Comparison of ENCODE assay signal across 8 mouse cellular contexts in genomic region chr5:21186821-21187220, GRCm38 (mm10). TPM values are rescaled to one million over a fixed set of nuclear protein-coding genes. Genes with fewer than 3 reads are reported as not detected.
A peak's percentile ranks its signal among the peaks of the same experiment; 100 is the strongest.
DNase-seq lines count a peak whose midpoint lies in the region; ATAC-seq lines count a peak whose summit lies in the region.

No protein-coding gene starts in this region.

- WGBS in forebrain, embryonic 11.5 days = 5% methylated on average over 4 of the region's 4 CpGs
- WGBS in liver, embryonic 15.5 days (ENCODE audit: insufficient replicate concordance) = 10% methylated on average over 4 of the region's 4 CpGs

- H3K4me1 ChIP-seq in erythroblast, embryonic 14.5 days (ENCODE audit: control insufficient read depth) = peaks cover 14% of the 10 kb centered on the region
- H3K4me1 ChIP-seq in forebrain, embryonic 11.5 days (replicated peaks; ENCODE audit: control insufficient read depth, insufficient read depth, low read length) = peaks cover 3% of the 10 kb centered on the region; the same call in 1 of the 2 replicates
- peaks cover 12% of the 10 kb centered on the region for H3K4me1 ChIP-seq in liver, embryonic 15.5 days (replicated peaks)

- H3K4me3 ChIP-seq in erythroblast, embryonic 14.5 days (replicated peaks) = peak overlapping the region; percentile 73
- peak overlapping the region; percentile 49 for H3K4me3 ChIP-seq in forebrain, embryonic 11.5 days (ENCODE audit: low read depth, low read length)
- H3K4me3 ChIP-seq in liver, embryonic 15.5 days (replicated peaks) = peak overlapping the region; percentile 65

- peak overlapping the region; percentile 75 for H3K9ac ChIP-seq in forebrain, embryonic 11.5 days (ENCODE audit: low read length)
- H3K9ac ChIP-seq in liver, embryonic 15.5 days = no peak overlapping the region

- H3K9me3 ChIP-seq in erythroblast, embryonic 14.5 days (ENCODE audit: control insufficient read depth, low read length) = no peaks in the 10 kb centered on the region
- H3K9me3 ChIP-seq in forebrain, embryonic 11.5 days (ENCODE audit: control insufficient read depth, low read length) = no peaks in the 10 kb centered on the region; the same call in 1 of the 2 replicates
- H3K9me3 ChIP-seq in liver, embryonic 15.5 days (replicated peaks) = no peaks in the 10 kb centered on the region

- H3K27me3 ChIP-seq in erythroblast, embryonic 14.5 days (ENCODE audit: control insufficient read depth) = peaks cover 20% of the 10 kb centered on the region
- 0 out of 2 replicates have a peak, but pooled peaks cover 2% of the 10 kb centered on the region for H3K27me3 ChIP-seq in forebrain, embryonic 11.5 days (ENCODE audit: control insufficient read depth, insufficient read depth, low read length)
- peaks cover 20% of the 10 kb centered on the region; the same call in 1 of the 2 replicates for H3K27me3 ChIP-seq in liver, embryonic 15.5 days

- peak; percentile 22 for DNase-seq in 416B (ENCODE audit: low read depth)
- no peak for DNase-seq in forebrain, embryonic 11.5 days (ENCODE audit: low spot score)
- DNase-seq in adrenal gland, adult (ENCODE audit: inconsistent age in 2 of 2, low spot score in 1 of 2) = no peak
- DNase-seq in right cerebral cortex, postnatal 25 days = no peak
- DNase-seq in kidney, postnatal 14 days = no peak

- H3K27ac ChIP-seq in forebrain, embryonic 11.5 days (ENCODE audit: low read depth, low read length) = no peak overlapping the region
- H3K27ac ChIP-seq in liver, embryonic 15.5 days (replicated peaks) = no peak overlapping the region

- no peaks in the 10 kb centered on the region for H3K36me3 ChIP-seq in erythroblast, embryonic 14.5 days (ENCODE audit: control insufficient read depth)
- no peaks in the 10 kb centered on the region for H3K36me3 ChIP-seq in forebrain, embryonic 11.5 days (ENCODE audit: control insufficient read depth, insufficient read depth, low read length)
- H3K36me3 ChIP-seq in liver, embryonic 15.5 days (replicated peaks) = no peaks in the 10 kb centered on the region

- ATAC-seq in erythroblast, adult 5-6 weeks (replicated peaks; ENCODE audit: low FRiP score, poor library complexity, severe bottlenecking) = no peak
- no peak for ATAC-seq in forebrain, embryonic 11.5 days (replicated peaks; ENCODE audit: low FRiP score)
- no peak for ATAC-seq in liver, embryonic 15.5 days (ENCODE audit: insufficient read depth)

- H3K4me2 ChIP-seq in forebrain, embryonic 11.5 days (ENCODE audit: low read depth, low read length, severe bottlenecking) = peak overlapping the region; percentile 86
- peak overlapping the region; percentile 83 for H3K4me2 ChIP-seq in liver, embryonic 15.5 days

RNA-seq across cellular contexts. Expression of gene Gsap, which starts 0.8 kb away (rescaled TPM):
- 0.01 and 0.03 TPM in 2 replicates for polyA plus RNA-seq in erythroblast, embryonic 14.5 days (2012)
- total RNA-seq in erythroblast, adult 5-6 weeks (2015; ENCODE audit: low replicate concordance) = 9.0 and 19.2 TPM in 2 replicates
- 2.8 and 4.1 TPM in 2 replicates for total RNA-seq in erythroblast, adult 5-6 weeks (2017; ENCODE audit: low replicate concordance)
- polyA plus RNA-seq in forebrain, embryonic 11.5 days (2014; fragmentation: Nextera tagmentation; extraction: Ambion mirVana) = 1.5 and 1.6 TPM in 2 replicates
- polyA plus RNA-seq in liver, embryonic 15.5 days (2015; fragmentation: Nextera tagmentation; extraction: Ambion mirVana) = 1.9 and 2.2 TPM in 2 replicates
